Mouse (Mus musculus): ENCODE data around the gene Fbn1. TPM values are rescaled to one million over a fixed set of nuclear protein-coding genes. Genes with fewer than 3 reads are reported as not detected.

Fbn1 gene
- polyA plus RNA-seq, 1 experiment from 2014 or later = 16.8 TPM

DNA sequence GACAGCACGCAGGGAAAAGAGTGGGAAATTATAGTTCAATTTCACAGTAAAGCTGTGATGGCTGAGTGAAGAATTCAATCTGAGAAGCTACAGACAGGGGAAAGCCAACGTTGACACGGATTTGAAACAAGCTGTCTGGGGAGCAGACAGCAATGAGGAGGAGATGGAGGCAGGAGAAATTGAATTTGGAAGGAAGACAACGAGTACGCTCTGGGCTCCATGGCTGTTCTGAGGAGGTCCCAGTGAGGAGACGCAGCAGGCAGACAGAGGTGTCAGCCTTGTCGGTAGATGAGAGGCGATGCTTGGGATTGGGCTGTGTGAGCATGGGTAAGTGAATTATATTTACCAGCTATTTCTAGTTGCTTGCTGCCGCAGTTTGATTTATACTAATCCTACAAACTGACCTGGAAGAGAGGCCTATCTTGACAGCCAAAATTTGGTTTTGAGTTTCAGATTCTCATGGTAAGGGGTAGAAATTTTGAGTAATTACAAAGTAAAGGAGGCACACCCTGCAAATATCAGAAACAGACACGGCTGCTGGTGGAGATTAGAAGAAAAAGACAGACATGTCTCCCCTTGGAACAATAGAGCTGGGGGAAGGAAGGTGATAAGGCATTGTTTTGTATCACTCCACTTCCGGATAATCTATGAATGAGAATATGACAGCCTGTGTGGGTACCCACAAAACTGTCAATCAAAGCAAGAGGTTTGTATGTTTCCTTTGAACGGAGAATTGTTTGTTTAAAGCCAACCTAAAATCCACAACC, 7.7 kb upstream of the Fbn1 start:
- Histone ChIP-seq H3K4me1 (replicated peaks) (peaks cover 12% of the 10 kb centered on the region), H3K27me3 (no peaks in the 10 kb centered on the region), H3K27ac (peak overlapping the region; percentile 72), H3K9me3 (replicated peaks) (no peaks in the 10 kb centered on the region), H3K4me3 (no peak overlapping the region), H3K9ac (no peak overlapping the region), H3K4me2 (no peak overlapping the region), H3K36me3 (no peaks in the 10 kb centered on the region)
- ATAC-seq (replicated peaks; ENCODE audit: insufficient number of reproducible peaks, insufficient read depth, low FRiP score, low read depth) = no peak
- WGBS = 45% methylated on average over 12 of the region's 12 CpGs

DNA sequence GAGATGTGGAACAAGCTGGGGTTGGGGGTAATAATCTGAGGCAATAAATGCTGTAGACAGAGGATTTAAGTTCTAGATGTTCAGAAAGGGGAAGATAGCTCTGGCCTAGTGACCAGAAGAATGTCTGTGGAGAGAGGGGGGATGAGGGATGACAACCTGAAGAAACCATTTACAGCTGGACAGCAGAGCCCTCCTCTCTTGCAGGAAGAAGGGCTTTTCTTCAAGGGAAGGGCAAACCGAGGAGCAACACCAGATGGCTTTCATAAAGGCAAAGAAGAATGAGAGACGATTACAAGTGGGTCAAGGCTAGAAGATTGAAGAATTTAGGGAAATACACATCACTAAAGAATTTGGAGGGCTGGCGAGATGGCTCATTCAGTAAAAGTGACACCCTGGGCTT, 6.6 kb upstream of the Fbn1 start:
- Histone ChIP-seq H3K9ac (no peak overlapping the region), H3K27ac (no peak overlapping the region), H3K4me1 (replicated peaks) (peaks cover 12% of the 10 kb centered on the region), H3K4me3 (no peak overlapping the region), H3K9me3 (replicated peaks) (no peaks in the 10 kb centered on the region), H3K4me2 (no peak overlapping the region), H3K36me3 (no peaks in the 10 kb centered on the region), H3K27me3 (no peaks in the 10 kb centered on the region)
- no peak for ATAC-seq (replicated peaks; ENCODE audit: insufficient number of reproducible peaks, insufficient read depth, low FRiP score, low read depth)
- 64% methylated on average over 3 of the region's 3 CpGs for WGBS

DNA sequence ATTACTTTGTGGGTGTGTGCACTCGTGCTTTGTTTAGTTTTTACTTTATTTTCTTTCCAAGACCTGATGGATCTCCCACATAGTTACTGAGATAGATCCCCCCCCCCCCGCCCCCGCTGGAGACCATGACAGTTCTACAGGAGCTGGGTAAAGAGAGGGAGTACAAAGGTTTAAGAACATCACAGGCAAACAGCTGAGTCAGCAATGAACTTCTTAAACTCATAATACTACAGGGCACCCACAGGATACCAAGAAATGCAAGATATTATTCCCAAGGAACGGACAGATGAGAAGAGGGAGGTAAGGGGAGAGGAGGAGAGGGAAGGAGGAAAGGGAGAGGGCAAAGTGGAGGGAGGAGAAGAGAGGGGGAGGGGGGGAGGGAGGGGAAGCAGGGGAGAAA, 4.8 kb upstream of the Fbn1 start:
- H3K4me2 ChIP-seq = no peak overlapping the region
- no peak overlapping the region for H3K4me3 ChIP-seq
- H3K27ac ChIP-seq = no peak overlapping the region
- WGBS = 68% methylated on average over 4 of the region's 4 CpGs
- H3K9me3 ChIP-seq (replicated peaks) = no peaks in the 10 kb centered on the region
- no peak overlapping the region for H3K9ac ChIP-seq
- H3K36me3 ChIP-seq = no peaks in the 10 kb centered on the region
- no peak for ATAC-seq (replicated peaks; ENCODE audit: insufficient number of reproducible peaks, insufficient read depth, low FRiP score, low read depth)
- H3K27me3 ChIP-seq = no peaks in the 10 kb centered on the region
- peaks cover 12% of the 10 kb centered on the region for H3K4me1 ChIP-seq (replicated peaks)

DNA sequence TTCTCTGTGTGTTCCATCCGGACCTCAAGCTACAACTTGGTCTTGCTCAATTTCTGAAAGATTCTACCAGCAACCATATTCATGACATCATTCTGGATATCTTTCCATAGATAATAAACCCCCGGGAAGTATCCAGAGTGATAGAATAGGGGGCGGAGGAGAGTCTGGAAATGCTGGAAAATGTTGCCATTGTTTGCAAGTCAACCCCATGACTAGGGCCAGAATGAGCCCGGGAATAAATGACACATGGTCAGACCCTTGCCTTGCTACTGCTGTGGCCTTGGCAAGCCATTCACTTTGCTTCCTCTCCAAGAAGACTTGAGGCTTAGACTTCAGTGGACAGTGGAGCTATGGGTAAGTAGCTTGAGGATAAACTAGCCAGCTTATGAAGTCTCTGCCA, 4.1 kb upstream of the Fbn1 start:
- H3K27ac ChIP-seq = no peak overlapping the region
- 51% methylated on average over 4 of the region's 4 CpGs for WGBS
- no peak overlapping the region for H3K9ac ChIP-seq
- H3K9me3 ChIP-seq (replicated peaks) = no peaks in the 10 kb centered on the region
- no peak overlapping the region for H3K4me3 ChIP-seq
- H3K4me2 ChIP-seq = no peak overlapping the region
- no peak; the same call in 1 of the 2 replicates for ATAC-seq (replicated peaks; ENCODE audit: insufficient number of reproducible peaks, insufficient read depth, low FRiP score, low read depth)
- no peaks in the 10 kb centered on the region for H3K36me3 ChIP-seq
- H3K4me1 ChIP-seq (replicated peaks) = peaks cover 14% of the 10 kb centered on the region
- H3K27me3 ChIP-seq = no peaks in the 10 kb centered on the region

DNA sequence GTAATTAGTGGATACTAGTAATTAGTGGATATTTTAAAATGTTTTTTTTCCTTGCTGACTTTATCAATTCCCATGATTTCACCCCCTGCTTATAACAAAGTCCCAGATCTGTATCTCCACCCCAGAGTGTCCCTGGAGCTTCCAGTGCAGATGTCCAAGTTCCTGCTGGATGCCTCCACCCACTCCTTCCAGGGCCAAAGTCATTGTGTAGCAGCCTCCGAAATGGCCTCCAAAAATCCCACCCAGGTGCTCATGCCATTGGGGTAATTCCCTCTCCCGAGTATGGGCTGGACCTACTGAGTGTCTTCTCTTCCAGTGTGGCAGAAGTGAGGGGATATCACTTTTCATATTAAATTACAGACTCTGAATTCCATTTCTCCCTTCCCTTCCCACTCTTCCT, 3.0 kb upstream of the Fbn1 start:
- no peak overlapping the region for H3K4me2 ChIP-seq
- no peak overlapping the region for H3K27ac ChIP-seq
- H3K4me1 ChIP-seq (replicated peaks) = peaks cover 12% of the 10 kb centered on the region; the same call in 1 of the 2 replicates
- 71% methylated on average over 2 of the region's 2 CpGs for WGBS
- no peak for ATAC-seq (replicated peaks; ENCODE audit: insufficient number of reproducible peaks, insufficient read depth, low FRiP score, low read depth)
- no peaks in the 10 kb centered on the region for H3K27me3 ChIP-seq
- H3K9ac ChIP-seq = no peak overlapping the region
- H3K9me3 ChIP-seq (replicated peaks) = no peaks in the 10 kb centered on the region
- H3K36me3 ChIP-seq = no peaks in the 10 kb centered on the region
- no peak overlapping the region for H3K4me3 ChIP-seq

DNA sequence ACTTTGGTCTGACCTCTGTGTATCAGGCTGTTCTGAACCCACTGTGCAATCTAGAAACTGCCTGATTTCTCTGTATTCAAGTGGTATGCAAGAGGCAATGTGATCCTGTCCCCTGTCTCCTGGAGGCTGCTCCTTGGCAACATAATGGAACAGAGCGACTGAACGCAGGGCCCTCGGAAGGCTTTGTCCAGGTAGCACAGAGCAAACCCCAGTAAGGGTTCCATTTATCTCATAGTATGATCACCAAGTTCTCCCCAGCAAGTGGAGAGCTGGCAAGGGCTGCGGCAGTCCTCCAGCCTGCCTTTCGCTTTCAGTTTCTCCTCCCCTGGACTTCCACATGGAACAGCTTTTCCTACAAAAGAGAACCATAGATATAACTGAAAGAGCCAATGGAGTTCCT, 588 bp upstream of the Fbn1 start:
- H3K36me3 ChIP-seq = no peaks in the 10 kb centered on the region

DNA sequence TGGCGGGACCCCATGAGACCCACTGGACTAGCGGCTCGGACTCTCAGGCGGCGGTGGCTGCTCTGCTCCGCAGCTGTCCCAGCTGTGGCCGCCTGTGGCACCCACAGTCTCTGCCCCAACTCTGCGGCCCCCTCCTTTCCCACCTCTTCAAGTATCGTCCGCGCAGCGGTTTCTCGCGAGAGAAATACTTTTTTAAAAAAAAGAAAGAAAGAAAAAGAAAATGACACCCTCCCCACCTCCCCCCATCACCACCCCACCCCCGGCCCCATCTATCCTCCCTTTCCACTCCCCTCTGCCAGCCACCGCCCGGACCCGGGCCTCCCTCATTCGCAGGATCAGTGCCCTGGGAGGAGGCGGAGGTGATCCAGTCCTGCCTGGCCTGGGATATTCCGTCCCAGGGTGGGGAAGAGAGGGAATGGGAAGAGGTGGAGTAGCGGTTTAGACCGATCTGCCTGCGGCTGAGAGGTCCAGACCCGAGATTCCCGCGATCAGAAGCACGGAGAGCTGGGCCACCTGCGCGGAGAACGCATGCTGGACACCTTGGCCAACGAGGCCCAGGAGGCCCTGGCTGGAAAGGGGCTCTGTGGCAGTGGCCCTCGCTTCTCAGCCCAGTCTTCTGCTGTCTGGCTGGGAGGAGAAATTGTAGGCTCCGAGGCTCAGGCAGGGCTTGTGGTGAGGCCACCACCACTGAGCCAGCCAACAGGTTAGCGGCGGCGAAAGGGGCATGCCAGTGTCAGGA, 1.3 kb downstream of the Fbn1 start:
- Histone ChIP-seq H3K36me3 (no peaks in the 10 kb centered on the region), H3K27me3 (no peaks in the 10 kb centered on the region), H3K9ac (peak overlapping the region; percentile 66), H3K4me2 (peak overlapping the region; percentile 93), H3K4me3 (peak overlapping the region; percentile 72), H3K4me1 (replicated peaks) (peaks cover 14% of the 10 kb centered on the region; the same call in 1 of the 2 replicates), H3K27ac (peak overlapping the region; percentile 86), H3K9me3 (replicated peaks) (no peaks in the 10 kb centered on the region)
- 2% methylated on average over 37 of the region's 37 CpGs for WGBS
- ATAC-seq (replicated peaks; ENCODE audit: insufficient number of reproducible peaks, insufficient read depth, low FRiP score, low read depth) = peak; percentile 86

More for the DNA sequence above, 588 bp upstream of the Fbn1 start:
- no peak overlapping the region for H3K4me2 ChIP-seq
- H3K27me3 ChIP-seq = no peaks in the 10 kb centered on the region
- H3K9me3 ChIP-seq (replicated peaks) = no peaks in the 10 kb centered on the region
- H3K27ac ChIP-seq = no peak overlapping the region
- ATAC-seq (replicated peaks; ENCODE audit: insufficient number of reproducible peaks, insufficient read depth, low FRiP score, low read depth) = no peak
- H3K9ac ChIP-seq = no peak overlapping the region
- H3K4me3 ChIP-seq = no peak overlapping the region
- 85% methylated on average over 5 of the region's 5 CpGs for WGBS
- H3K4me1 ChIP-seq (replicated peaks) = peaks cover 14% of the 10 kb centered on the region; the same call in 1 of the 2 replicates

DNA sequence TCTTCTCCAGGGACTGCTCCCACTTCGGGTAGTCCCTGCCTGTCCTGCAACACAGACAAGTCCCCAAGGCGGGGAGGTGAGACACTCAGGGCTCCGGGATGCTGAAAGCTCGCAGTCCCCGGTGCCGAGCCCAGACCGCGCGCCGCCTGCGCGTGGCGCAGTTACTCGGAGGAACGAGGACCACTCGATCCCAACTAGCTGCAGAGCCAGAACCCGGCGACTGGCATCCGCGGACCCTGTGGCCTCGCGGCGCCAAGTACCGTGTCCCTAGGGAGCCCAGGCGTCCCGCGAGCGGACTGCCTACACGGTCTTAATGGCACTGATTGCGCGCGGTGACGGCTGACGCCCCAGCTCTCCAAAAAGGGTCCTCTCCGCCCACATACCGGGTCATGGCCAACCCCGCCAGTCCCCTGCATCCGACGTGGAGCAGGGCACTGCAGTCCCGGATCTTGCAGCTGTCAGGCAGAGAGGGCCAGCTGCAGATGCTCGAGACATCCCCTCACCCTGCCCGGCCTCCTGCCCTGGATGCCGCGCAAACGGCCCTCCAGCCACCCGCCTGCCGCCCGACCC, 2.0 kb downstream of the Fbn1 start:
- peak overlapping the region; percentile 93 for H3K4me2 ChIP-seq
- H3K9me3 ChIP-seq (replicated peaks) = no peaks in the 10 kb centered on the region
- no peaks in the 10 kb centered on the region for H3K36me3 ChIP-seq
- H3K4me3 ChIP-seq = peak overlapping the region; percentile 72
- no peaks in the 10 kb centered on the region for H3K27me3 ChIP-seq
- ATAC-seq (replicated peaks; ENCODE audit: insufficient number of reproducible peaks, insufficient read depth, low FRiP score, low read depth) = peak; percentile 70
- peak overlapping the region; percentile 86 for H3K27ac ChIP-seq
- WGBS = under 1% methylated on average over 48 of the region's 48 CpGs
- peaks cover 14% of the 10 kb centered on the region; the same call in 1 of the 2 replicates for H3K4me1 ChIP-seq (replicated peaks)
- H3K9ac ChIP-seq = peak overlapping the region; percentile 66

DNA sequence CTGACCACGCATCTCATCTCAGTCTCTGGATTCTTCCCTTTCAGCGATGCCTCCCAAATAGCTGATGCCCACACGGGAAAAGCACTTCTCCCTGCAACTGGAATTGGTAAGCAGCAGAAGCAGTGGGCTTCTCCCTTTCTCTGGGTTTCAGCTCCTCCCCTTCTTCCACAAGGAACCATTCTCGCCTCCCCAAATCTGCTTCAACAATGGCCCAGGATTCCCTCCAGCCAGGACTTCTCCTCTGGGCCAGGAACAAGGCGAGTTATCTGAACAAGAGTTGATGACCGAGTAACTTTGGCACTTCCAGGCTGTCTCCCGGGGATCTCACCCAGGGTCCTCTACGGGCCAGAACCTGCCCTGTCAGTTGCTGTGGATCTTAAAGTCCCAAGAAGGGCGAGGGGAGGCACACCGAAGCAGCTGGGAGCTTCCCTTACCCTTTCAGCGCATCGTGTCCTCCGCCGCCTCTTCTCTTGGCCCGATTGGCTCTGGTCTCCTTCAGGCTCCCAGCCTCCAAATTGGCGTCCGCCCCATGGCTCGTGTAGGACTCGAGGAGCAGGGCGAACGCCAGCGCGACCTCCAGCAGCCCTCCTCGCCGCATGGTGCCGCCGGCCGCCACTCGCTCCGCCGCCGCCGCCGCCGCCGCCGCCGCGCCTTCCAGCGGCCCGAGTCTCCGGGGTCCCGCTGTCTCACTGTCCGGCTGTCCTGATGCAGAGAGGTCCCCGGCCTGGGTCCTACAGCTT, 2.6 kb downstream of the Fbn1 start, which contains the start of gene Gm9913:
Gene Gm9913, plus strand, starts transcription at position 84 of the 740 bp plus-strand sequence.
- ATAC-seq (replicated peaks; ENCODE audit: insufficient number of reproducible peaks, insufficient read depth, low FRiP score, low read depth) = peak; percentile 25
- under 1% methylated on average over 45 of the region's 45 CpGs for WGBS

DNA sequence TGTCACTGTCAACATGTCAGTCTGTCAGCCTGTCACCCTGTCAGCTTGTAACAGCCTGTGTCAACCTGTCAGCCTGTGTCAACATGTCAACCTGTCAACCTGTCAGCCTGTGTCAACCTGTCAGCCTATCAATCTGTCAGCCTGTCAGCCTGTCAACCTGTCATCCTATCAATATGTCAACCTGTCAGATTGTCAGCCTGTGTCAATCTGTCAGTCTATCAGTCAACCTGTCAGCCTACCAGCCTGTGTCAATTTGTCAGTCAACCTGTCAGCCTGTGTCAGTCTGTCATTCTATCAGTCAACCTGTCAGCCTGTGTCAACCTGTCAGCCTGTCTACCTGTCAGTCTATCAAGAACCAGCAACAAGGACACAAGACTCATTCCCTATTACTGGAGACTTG, 6.3 kb downstream of the Fbn1 start:
- Histone ChIP-seq H3K4me1 (replicated peaks) (peaks cover 8% of the 10 kb centered on the region; the same call in 1 of the 2 replicates), H3K27me3 (no peaks in the 10 kb centered on the region), H3K27ac (no peak overlapping the region), H3K9ac (no peak overlapping the region), H3K36me3 (no peaks in the 10 kb centered on the region), H3K9me3 (replicated peaks) (no peaks in the 10 kb centered on the region), H3K4me2 (no peak overlapping the region), H3K4me3 (no peak overlapping the region)
- no peak for ATAC-seq (replicated peaks; ENCODE audit: insufficient number of reproducible peaks, insufficient read depth, low FRiP score, low read depth)

More for the DNA sequence above, 2.6 kb downstream of the Fbn1 start, which contains the start of gene Gm9913:
- Histone ChIP-seq H3K4me1 (replicated peaks) (peaks cover 14% of the 10 kb centered on the region; the same call in 1 of the 2 replicates), H3K27me3 (no peaks in the 10 kb centered on the region), H3K27ac (peak within 1 kb of the TSS; percentile 86), H3K4me3 (peak within 1 kb of the TSS; percentile 72), H3K9ac (peak within 1 kb of the TSS; percentile 66), H3K36me3 (no peaks in the 10 kb centered on the region), H3K9me3 (replicated peaks) (no peaks in the 10 kb centered on the region), H3K4me2 (peak within 1 kb of the TSS; percentile 93)

DNA sequence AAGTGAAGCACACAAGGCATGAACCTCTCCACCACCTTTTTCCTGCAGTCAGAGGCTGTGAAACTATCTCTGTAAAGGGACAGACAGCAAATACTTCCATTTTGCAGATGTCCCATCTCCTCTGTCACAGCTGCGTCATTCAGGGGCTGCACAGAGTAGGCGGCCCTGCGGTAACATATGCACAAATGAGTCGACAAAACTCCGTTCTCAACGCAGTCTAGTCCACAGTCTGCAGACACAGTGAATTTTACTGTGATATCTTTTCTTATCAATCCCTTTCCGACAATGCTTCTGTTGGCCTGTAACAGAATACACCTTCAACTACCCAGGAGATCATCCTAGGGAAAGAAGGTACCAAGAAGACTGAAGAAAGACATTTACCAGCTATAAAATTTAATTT, 9.6 kb downstream of the Fbn1 start:
- no peaks in the 10 kb centered on the region for H3K27me3 ChIP-seq
- no peak overlapping the region for H3K4me3 ChIP-seq
- H3K9me3 ChIP-seq (replicated peaks) = no peaks in the 10 kb centered on the region
- H3K4me2 ChIP-seq = no peak overlapping the region
- no peak overlapping the region for H3K27ac ChIP-seq
- 72% methylated on average over 7 of the region's 7 CpGs for WGBS
- no peaks in the 10 kb centered on the region; the same call in 1 of the 2 replicates for H3K36me3 ChIP-seq
- H3K4me1 ChIP-seq (replicated peaks) = peaks cover 6% of the 10 kb centered on the region
- ATAC-seq (replicated peaks; ENCODE audit: insufficient number of reproducible peaks, insufficient read depth, low FRiP score, low read depth) = no peak
- H3K9ac ChIP-seq = no peak overlapping the region

Data from heart, embryonic 15.5 days (tissue).